Mouse (Mus musculus) small intestine, adult 2 months (tissue): Measurements from ENCODE around the gene Fam163a. TPM values are rescaled to one million over a fixed set of nuclear protein-coding genes. Genes with fewer than 3 reads are reported as not detected.

ENCODE experiments used
- H3K27ac ChIP-seq: fragments of 200-500 bp; 2 replicates; pipeline ENCODE4 v1.5.1; 2012; ENCODE audit warnings: low read depth, low read length, control low read depth, inconsistent platforms; ENCODE audit not compliant: insufficient read depth
- H3K27me3 ChIP-seq: fragments of 200-500 bp; 2 replicates; pipeline ENCODE4 v1.6.1; 2012; ENCODE audit warnings: mild to moderate bottlenecking, moderate library complexity, low read length, inconsistent platforms; ENCODE audit not compliant: control insufficient read depth, insufficient read depth
- H3K36me3 ChIP-seq: fragments of 200-500 bp; 2 replicates; pipeline ENCODE4 v1.6.1; 2012; ENCODE audit warnings: mild to moderate bottlenecking, low read length, control low read depth, inconsistent platforms; ENCODE audit not compliant: control insufficient read depth, insufficient read depth
- H3K4me1 ChIP-seq: fragments of 200-500 bp; 2 replicates; pipeline ENCODE4 v1.6.1; 2012; ENCODE audit warnings: low read length, inconsistent platforms, mixed read lengths; ENCODE audit not compliant: control insufficient read depth, insufficient read depth, insufficient read length
- H3K4me3 ChIP-seq: fragments of 200-500 bp; 2 replicates; pipeline ENCODE4 v1.5.1; 2012; ENCODE audit warnings: low read depth, mild to moderate bottlenecking, control low read depth, inconsistent platforms, low read length, moderate library complexity
- CTCF ChIP-seq: fragments of 200-500 bp; IDR thresholded peaks from 2 replicates; pipeline ENCODE4 v1.5.1; 2012; ENCODE audit warnings: low read depth, mild to moderate bottlenecking, control low read depth, inconsistent platforms, low read length, moderate library complexity, mixed read lengths; ENCODE audit not compliant: insufficient replicate concordance, insufficient read length; ENCODE audit errors: extremely low read depth
- POLR2A ChIP-seq: fragments of 200-500 bp; IDR thresholded peaks from 2 replicates; pipeline ENCODE4 v1.6.1; 2012; ENCODE audit warnings: low read depth, mild to moderate bottlenecking, control low read depth, inconsistent platforms, low read length, moderate library complexity
- WGBS: fragments of 180-500 bp; shearing (Covaris S2); methylation state at CpG from one replicate; pipeline ENCODE4 v1.1.7; 2018; 5-methylcytosine and 5-hydroxymethylcytosine counted together
- polyA plus RNA-seq: library from polyadenylated mRNA; depleted of rRNA; stranded (reverse); fragments of >200 nt; gene quantifications from 2 replicates; pipeline ENCODE4 v1.2.3, GENCODE M21; 2012

The Fam163a gene
- polyA plus RNA-seq, 1 experiment: 0.16 TPM

- Histone ChIP-seq H3K27me3 (no peaks in the 10 kb centered on the region), H3K27ac (no peak overlapping the region), H3K4me1 (peaks cover 3% of the 10 kb centered on the region; the same call in 1 of the 2 replicates), H3K4me3 (no peak overlapping the region), H3K36me3 (no peaks in the 10 kb centered on the region)
- WGBS: 48% methylated on average over 3 of the region's 3 CpGs
- TF ChIP-seq CTCF (no peak), POLR2A (no peak)
Measured at GRCm38 (mm10) chr1:156077655-156078054, 127.2 kb downstream of the Fam163a start.

DNA sequence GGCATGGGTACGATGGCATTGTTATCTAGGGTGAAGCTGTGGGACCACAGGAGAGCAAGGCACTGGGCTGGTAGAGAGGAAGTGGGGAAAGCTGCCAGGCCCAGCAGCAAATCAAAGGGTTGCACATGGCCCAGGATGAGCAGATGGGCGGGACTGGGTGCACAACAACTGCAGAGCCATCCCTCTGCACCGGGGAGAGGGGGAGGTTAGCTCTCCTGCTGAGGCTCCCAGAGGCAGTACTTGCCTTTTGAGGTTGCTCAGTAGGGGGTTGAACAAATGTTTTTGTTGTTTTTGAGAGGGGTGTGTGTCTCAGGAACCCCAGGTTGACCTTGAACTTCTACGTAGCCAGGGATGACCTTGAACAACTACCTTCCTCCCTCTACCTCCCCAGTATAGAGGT lies 128.4 kb downstream of the Fam163a start:
- Histone ChIP-seq H3K4me3 (no peak overlapping the region), H3K4me1 (peaks cover 3% of the 10 kb centered on the region; the same call in 1 of the 2 replicates), H3K36me3 (no peaks in the 10 kb centered on the region), H3K27me3 (no peaks in the 10 kb centered on the region), H3K27ac (no peak overlapping the region)
- no peak for TF ChIP-seq POLR2A
- no peak for TF ChIP-seq CTCF
- WGBS: 55% methylated on average over 4 of the region's 4 CpGs

GRCm38 (mm10) chr1:156074575-156074974 lies 130.3 kb downstream of the Fam163a start:
- TF ChIP-seq CTCF: no peak
- no peak for TF ChIP-seq POLR2A
- Histone ChIP-seq H3K4me1 (peaks cover 3% of the 10 kb centered on the region; the same call in 1 of the 2 replicates), H3K27me3 (no peaks in the 10 kb centered on the region), H3K27ac (no peak overlapping the region), H3K4me3 (no peak overlapping the region), H3K36me3 (no peaks in the 10 kb centered on the region)
- WGBS: 75% methylated on average over 8 of the region's 8 CpGs

- Histone ChIP-seq H3K36me3 (peaks cover 3% of the 10 kb centered on the region; the same call in 1 of the 2 replicates), H3K4me1 (peaks cover 3% of the 10 kb centered on the region; the same call in 1 of the 2 replicates), H3K27me3 (no peaks in the 10 kb centered on the region), H3K4me3 (no peak overlapping the region), H3K27ac (no peak overlapping the region)
- TF ChIP-seq CTCF (no peak), POLR2A (no peak)
- whole genome bisulfite sequencing: 33% methylated on average over 15 of the region's 15 CpGs
Measured at GRCm38 (mm10) chr1:156073169-156073821, 131.5 kb downstream of the Fam163a start.

DNA sequence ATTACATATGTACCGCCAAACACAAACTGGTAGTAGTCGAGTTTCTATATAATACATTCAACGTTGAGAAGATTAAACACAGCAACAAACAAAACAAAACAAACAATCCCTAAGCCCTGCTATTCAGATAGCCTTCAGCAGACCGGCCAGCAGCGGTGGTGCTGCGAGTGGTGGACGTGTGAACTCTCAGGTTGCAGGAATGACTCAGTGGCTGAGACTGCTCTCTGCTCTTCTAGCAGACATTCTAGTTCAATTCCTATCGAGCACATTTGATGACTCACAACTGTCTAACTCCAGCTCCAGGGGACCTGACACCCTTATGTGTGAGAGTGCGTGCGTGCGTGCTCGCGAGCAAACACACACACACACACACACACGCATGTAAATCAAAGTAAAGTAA lies 134.7 kb downstream of the Fam163a start:
- Histone ChIP-seq H3K27me3 (no peaks in the 10 kb centered on the region), H3K27ac (no peak overlapping the region), H3K4me1 (peaks cover 3% of the 10 kb centered on the region; the same call in 1 of the 2 replicates), H3K36me3 (peaks cover 27% of the 10 kb centered on the region), H3K4me3 (no peak overlapping the region)
- no peak for TF ChIP-seq CTCF
- no peak for TF ChIP-seq POLR2A
- 68% methylated on average over 14 of the region's 14 CpGs for WGBS

DNA sequence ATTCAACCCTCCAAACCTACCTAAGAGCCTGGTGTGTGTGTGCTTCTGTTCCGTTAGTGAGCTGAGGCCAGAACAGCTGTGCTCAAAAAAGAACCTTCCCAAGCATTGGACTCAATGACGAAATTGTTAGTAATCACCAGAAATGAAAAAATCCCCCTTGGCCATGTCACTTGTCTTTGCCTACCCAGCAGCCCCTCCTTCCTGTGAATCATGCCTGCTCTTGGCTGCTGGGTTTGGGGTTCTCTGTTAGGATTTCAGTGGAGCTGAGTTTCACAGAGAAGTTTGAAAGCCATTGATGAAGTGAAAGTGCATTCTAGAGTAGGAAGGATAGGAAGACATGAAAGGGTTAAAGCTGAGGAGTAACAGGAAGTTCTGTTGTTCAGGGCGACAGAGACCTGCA lies 138.7 kb downstream of the Fam163a start:
- peaks cover 59% of the 10 kb centered on the region for H3K36me3 ChIP-seq
- H3K27me3 ChIP-seq: no peaks in the 10 kb centered on the region
- TF ChIP-seq POLR2A (no peak), CTCF (no peak)
- no peak overlapping the region for H3K27ac ChIP-seq
- H3K4me1 ChIP-seq: no peaks in the 10 kb centered on the region
- H3K4me3 ChIP-seq: no peak overlapping the region
- WGBS: 64% methylated on average over 3 of the region's 3 CpGs

- no peaks in the 10 kb centered on the region for H3K27me3 ChIP-seq
- H3K4me3 ChIP-seq: no peak overlapping the region
- 64% methylated on average over 4 of the region's 4 CpGs for WGBS
- peaks cover 69% of the 10 kb centered on the region for H3K36me3 ChIP-seq
- H3K27ac ChIP-seq: no peak overlapping the region
- no peaks in the 10 kb centered on the region for H3K4me1 ChIP-seq
- no peak for TF ChIP-seq CTCF
- TF ChIP-seq POLR2A: no peak
Measured at GRCm38 (mm10) chr1:156062193-156062592, 142.6 kb downstream of the Fam163a start.
